Mouse (Mus musculus): ENCODE data around the gene Fbxo2.

Gene Fbxo2

DNA sequence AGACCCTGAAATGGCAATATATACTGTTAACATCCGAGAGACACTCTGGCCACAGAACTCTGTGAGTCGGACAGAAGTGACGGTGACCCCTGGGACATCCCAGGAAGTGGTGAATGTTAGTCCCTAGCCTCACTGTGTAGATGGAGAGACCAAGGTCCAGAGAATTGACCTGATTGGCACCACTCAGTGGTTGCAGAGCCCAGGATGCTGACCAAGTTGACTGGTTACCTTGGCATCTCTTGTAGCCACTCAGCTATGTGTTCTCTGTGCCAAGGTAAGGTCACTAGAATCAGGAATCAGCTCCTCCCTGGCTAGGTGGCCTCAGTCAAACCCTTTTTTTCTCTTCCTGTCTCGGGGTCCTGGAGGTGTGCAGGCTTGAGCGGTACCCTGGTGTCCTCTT lies 16.7 kb upstream of the Fbxo2 start:
- no peak for DNase-seq (ENCODE audit: low read depth)

GRCm38 (mm10) chr4:148147714-148148113 lies 12.7 kb upstream of the Fbxo2 start:
- no peak for DNase-seq (ENCODE audit: low read depth)

DNA sequence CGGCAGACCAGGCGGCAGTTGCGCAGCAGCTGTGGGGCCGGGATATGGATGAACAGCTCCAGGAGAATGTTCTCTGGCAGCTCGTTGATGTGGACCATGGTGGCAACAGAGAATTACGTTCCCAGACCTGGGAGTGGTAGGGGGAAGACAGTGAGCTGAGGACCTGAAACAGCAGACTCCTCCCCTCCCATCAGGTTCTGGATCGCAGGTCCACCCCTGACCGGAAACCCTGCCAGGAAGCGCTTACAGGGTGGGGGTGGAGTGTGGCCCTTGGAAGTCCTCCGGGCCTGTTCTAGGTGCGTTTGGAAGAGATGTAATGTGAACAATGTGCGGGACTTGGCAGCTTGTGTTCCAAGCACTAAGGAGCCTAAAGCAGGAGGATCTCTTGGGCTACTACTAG lies 10.9 kb upstream of the Fbxo2 start:
- no peak for DNase-seq (ENCODE audit: low read depth)

- no peak for DNase-seq (ENCODE audit: low read depth)
Observed at GRCm38 (mm10) chr4:148150242-148150641, 10.2 kb upstream of the Fbxo2 start.

- no peak for DNase-seq (ENCODE audit: low read depth)
Observed at GRCm38 (mm10) chr4:148150953-148151266, 9.5 kb upstream of the Fbxo2 start.

GRCm38 (mm10) chr4:148151267-148152168 lies 8.9 kb upstream of the Fbxo2 start, which contains the start of gene Fbxo6:
TSS of gene Fbxo6 (minus strand) at chr4:148152140.
- DNase-seq (ENCODE audit: low read depth): no peak

GRCm38 (mm10) chr4:148152547-148152946 lies 7.9 kb upstream of the Fbxo2 start:
- DNase-seq (ENCODE audit: low read depth): no peak

- DNase-seq (ENCODE audit: low read depth): no peak
Observed at GRCm38 (mm10) chr4:148154006-148154405, 6.4 kb upstream of the Fbxo2 start.

DNA sequence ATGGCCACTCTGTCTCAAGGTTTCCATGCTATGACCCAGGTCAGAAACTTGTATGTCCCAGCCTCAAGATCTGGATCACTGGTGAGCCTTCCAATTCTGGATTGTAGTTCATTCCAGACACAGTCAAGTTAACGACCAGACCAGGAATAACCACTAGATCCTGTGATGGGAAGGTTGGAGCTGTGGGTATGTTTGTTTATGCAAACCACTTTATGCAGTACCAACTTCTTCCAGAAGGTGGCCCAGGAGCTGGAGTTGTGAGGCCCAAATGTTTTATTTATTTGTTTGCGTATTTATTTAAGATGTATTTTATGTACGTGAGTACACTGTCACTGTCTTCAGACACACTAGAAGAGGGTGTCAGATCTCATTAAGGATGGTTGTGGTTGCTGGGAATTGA lies 5.4 kb upstream of the Fbxo2 start:
- no peak for DNase-seq (ENCODE audit: low read depth)

DNA sequence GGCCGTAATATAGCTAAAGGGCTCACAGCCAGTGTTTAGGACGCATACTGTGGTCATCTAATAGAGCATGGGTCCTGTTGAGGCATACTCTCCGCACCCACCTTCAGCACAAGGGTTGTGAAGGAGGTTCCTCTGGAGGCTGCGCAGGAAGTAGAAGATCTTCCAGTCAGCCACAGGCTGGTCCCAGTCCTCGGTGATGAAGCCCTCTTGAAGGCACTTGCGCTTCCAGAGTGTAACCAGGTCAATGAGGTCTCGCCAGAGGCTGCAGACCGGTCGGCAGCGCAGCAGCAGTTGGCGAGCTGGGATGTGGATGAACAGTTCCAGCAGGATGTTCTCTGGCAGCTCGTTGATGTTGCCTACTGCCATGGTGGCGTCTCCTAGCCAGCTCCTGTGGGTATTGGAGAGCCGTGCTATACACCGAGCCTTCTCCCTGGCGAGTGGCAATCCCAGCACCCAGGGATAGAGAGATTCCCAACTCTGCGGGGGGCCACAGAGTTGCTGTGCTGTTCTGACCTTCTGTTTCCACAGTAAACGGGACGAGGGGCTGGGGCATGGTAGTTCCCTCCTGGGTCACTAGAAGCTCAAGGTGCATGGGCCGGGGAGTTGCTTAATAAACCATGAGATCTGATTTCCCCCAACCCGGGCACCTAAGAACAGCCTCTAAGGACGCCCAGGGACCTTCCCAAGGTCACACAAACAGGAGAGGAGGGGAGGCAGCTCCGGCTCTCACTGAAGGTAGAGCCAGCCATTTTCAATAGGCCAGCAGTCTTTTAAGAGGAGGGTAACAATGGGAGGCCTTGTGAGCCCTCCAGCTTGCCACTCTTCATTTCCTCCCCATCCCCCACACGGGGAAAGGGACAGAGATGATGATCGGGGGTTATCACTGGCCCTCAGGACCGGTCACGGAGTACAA lies 1.7 kb upstream of the Fbxo2 start:
- no peak for DNase-seq (ENCODE audit: low read depth)

GRCm38 (mm10) chr4:148159544-148160435 lies 631 bp upstream of the Fbxo2 start:
- DNase-seq (ENCODE audit: low read depth): peak; percentile 81

GRCm38 (mm10) chr4:148164002-148164439 lies 3.6 kb downstream of the Fbxo2 start:
- DNase-seq (ENCODE audit: low read depth): no peak

- no peak for DNase-seq (ENCODE audit: low read depth)
Observed at GRCm38 (mm10) chr4:148164461-148164860, 4.0 kb downstream of the Fbxo2 start.

- DNase-seq (ENCODE audit: low read depth): no peak
Observed at GRCm38 (mm10) chr4:148165551-148165950, 5.1 kb downstream of the Fbxo2 start.

DNA sequence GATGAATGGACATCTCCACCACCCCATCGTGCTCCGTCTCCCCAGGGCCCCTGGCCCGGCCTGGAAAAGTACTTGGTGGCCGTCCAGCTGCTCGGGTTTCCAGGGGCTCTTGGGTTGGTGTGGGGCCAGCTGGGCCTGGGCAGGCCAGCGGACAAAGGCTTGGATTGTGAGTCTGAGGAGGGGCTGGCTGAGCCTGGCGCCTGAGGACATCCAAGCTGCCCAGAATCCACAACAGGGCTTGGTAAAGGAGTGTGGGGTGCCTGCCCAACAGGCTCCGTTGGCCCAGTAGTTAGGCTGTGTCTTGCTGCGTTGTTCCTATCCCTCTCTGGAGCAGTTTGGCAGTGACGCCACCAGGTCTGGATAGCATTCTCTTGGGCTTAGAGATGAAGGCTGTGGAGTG lies 6.0 kb downstream of the Fbxo2 start:
- no peak for DNase-seq (ENCODE audit: low read depth)

- no peak for DNase-seq (ENCODE audit: low read depth)
Observed at GRCm38 (mm10) chr4:148166986-148167385, 6.6 kb downstream of the Fbxo2 start.

DNA sequence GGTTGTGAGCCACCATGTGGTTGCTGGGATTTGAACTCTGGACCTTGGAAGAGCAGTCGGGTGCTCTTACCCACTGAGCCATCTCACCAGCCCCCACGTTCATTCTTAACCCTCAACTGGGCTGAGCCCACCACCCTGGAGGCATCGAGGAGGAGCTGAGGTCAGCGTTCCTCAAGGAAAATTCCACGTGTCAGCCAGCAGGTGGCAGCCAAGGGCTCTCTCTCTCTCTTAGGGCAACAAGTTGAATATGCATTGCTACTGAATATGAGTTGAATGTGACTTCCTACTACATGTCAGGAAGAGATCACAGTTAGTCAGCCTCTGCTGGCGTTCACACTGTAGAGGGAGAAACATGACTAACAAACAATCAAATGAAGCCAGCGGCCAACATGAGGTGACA lies 7.9 kb downstream of the Fbxo2 start:
- DNase-seq (ENCODE audit: low read depth): no peak

GRCm38 (mm10) chr4:148169586-148169985 lies 9.2 kb downstream of the Fbxo2 start:
- DNase-seq (ENCODE audit: low read depth): no peak

DNA sequence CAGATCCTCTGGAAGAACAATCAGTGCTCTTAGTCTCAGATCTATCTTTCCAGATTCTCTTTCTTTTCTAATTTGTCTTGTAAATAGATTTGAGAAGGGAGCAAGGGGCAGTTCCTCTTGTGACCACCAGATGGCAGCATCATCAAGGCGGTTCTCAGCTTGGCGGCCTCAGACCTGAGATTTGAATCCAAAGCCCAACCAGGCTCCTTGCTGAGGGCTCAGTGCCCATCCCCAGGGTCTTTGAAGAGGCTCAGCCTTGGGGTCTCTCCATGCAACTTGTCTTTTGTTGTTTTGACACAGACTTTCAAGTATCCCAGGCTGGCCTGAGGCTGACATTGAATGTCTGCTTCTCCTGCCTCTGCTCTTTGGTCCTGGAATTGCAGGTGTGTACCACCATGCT lies 10.4 kb downstream of the Fbxo2 start:
- DNase-seq (ENCODE audit: low read depth): no peak

DNA sequence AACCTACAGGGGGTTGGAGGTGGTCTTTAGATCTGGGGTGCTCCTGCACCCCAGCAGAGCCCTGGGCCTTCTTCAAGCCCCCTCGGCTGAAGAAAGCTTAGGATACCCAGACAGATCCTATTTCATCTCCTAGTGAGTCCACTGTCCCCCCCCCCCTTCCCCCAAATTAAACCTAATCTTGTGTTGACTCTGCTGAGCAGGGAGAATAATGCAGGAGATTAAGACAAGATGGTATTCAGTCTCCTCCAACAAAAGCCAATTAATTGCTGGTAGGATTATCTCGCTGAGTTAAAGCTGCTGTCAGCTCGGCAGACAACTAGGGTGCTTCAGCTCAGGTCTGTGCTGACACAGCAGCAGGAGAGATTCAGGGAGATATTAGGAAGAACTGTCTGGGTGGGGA lies 10.8 kb downstream of the Fbxo2 start:
- no peak for DNase-seq (ENCODE audit: low read depth)

GRCm38 (mm10) chr4:148173811-148174494 lies 13.5 kb downstream of the Fbxo2 start:
- DNase-seq (ENCODE audit: low read depth): no peak

Measured in fibroblast of lung, adult 2 months (primary cell).